Comparison of ENCODE assay signal across 13 mouse cellular contexts in the genomic region with DNA sequence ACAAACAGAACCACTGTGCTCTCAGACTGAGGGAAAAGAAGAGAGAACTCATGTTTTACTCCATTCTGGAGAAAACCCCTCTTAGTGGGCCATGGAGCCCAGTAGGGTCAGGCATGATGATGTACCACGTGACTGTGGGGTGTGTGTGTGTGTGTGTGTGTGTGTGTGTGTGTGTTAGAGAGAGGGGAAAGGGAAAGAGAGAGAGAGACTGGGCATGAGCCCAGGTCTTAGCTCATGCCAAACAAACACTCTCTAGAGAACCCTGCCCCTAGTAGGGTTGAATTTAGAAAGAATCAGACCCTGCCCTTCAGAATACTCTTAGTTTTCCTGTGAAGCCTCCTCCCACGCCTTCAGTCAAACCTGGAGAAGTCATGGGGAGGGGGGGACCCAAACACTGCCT. TPM values are rescaled to one million over a fixed set of nuclear protein-coding genes. Genes with fewer than 3 reads are reported as not detected.
"Had no signal": no experiment of that assay in that cellular context is flagged by ENCODE, and none has a peak within 500 bp of the region (broad histone marks: within the 10 kb centered on the region; RNA-seq: fewer than 3 reads in every experiment).

No protein-coding gene starts in this region.

- H3K9me3 ChIP-seq: limb, embryonic 15.5 days; liver, embryonic 12.5 days; neural tube, embryonic 12.5 days had no signal

- H3K4me1 ChIP-seq: liver, embryonic 12.5 days had no signal

- H3K36me3 ChIP-seq: limb, embryonic 15.5 days; liver, embryonic 12.5 days; neural tube, embryonic 12.5 days had no signal

- H3K4me3 ChIP-seq: limb, embryonic 15.5 days; liver, embryonic 12.5 days; neural tube, embryonic 12.5 days had no signal

- ATAC-seq: liver, embryonic 12.5 days had no signal

- H3K9ac ChIP-seq: limb, embryonic 15.5 days; liver, embryonic 12.5 days; neural tube, embryonic 12.5 days had no signal

- H3K4me2 ChIP-seq: limb, embryonic 15.5 days; liver, embryonic 12.5 days; neural tube, embryonic 12.5 days had no signal

- H3K27me3 ChIP-seq: liver, embryonic 12.5 days; neural tube, embryonic 12.5 days had no signal

- DNase-seq: kidney, adult 11 months; kidney, adult 9 months; kidney, postnatal 36 days; layer of hippocampus, adult 9-11 months; layer of hippocampus, postnatal 36 days; thymus, postnatal 4 days had no signal

- H3K27ac ChIP-seq: kidney, postnatal 0 days; limb, embryonic 15.5 days; liver, embryonic 12.5 days; neural tube, embryonic 12.5 days; stomach, postnatal 0 days had no signal

RNA-seq across cellular contexts. Expression of a gene that starts 52.7 kb away (rescaled TPM):
- total RNA-seq: megakaryocyte-erythroid progenitor cell, adult 5-6 weeks; neutrophil, adult 5-6 weeks had no signal
